Mouse (Mus musculus): ENCODE results near the gene Mlec.
"Not testable (repeated sequence)": the region's sequence is repeated elsewhere in the genome, so short reads cannot be mapped to it uniquely, and the experiment has no call there.

Mlec gene

DNA sequence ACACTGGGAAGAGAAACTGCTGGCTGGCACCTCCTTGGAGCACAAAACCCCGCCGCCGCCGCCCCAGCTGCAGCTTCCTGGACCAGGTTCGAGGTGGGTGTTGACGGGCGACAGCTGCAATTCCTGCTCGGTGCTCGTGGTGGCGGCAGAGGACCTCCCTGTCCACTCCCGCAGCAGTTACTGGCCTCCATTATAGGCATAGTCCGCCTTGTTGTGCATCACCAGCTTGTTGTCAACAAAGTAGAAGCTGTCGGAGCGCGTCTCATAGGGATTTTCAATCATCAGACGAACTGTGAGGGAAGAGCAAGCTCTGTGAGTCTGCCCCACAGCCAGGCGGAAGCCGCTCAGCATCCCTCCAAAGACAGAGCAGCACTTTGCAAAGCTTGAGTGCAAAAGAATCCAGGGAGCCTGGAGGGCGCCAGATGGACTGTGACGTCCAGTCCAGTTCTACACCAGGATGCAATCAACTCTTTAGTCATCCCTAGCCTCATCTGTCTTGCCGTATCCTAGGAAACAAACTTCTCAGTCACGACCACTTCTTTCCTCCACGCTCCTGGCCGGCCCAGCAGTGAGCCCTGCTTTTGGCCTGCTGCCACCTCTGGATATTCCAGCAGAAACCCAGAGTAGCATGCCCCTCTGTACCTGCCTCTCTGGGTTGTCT is 32.6 kb downstream of the Mlec start:
- peak; percentile 87 for DNase-seq (ENCODE audit: low spot score)

DNA sequence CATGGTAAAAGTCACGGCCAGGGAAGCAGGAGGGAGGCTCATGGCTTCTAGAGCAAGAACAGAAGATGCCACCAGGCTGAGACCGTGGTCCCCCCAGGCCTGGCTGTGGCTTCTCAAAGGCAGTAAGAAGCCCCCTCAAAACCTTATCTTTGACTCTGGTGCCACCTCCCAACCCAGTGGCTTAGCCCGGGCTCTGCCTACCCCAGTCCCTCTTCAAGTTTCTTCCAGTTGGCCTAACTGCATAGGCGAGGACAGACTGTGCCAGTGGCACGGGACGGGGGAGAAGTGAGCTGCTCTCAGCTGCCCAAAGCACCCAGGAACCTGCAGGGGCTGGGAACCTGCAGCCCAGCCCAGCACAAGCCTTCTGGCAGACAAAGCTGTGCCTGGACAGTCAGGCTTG is 33.3 kb downstream of the Mlec start:
- no peak for DNase-seq (ENCODE audit: low spot score)

DNA sequence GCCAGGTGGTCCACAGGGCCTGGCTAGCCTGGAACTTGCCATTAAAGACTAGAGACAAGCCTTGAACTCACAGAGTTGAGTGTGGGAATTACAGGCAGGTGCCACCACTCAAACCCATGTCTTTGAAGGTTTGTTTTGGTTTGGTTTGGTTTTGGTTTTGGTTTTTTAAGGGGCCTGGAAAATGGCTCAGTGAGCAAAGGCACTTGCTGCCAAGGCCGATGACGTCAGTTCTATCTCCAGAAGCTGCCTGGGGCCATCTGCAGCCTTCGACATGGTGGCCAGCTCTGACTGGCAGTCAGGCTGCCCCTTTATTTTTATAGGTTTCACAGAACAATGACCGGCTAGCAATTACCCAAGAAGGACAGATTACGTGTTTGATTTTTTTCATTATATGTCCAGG is 37.0 kb downstream of the Mlec start:
- DNase-seq (ENCODE audit: low spot score) = no peak

DNA sequence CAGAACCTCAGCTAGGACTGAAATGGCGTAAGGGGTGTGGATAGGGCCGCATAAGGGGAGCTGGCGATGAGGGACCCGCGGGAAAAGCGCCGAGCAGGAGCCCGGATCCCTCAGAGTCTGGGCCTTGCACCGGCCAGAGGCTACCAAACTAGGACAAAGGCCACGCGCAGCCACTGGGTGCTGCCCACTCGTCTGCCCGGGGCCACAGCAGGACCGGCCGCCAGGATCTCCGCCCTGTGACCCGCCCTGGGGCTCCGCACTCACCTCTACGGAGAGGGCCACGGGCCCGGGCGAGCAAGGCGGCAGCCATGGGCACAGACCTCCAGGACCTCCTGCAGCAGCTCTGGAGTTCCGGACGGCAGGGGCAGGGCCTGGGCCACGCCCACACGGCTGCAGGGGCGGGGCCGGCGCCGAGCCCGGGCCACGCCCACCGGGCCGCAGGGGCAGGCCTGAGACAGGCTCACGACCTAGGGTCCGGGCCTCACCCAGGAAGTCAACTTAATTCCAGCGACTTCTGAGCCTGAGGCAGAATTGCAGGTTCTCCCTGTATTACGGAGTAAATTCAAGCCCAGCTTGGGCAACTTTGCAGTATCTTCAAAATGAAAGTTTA is 38.9 kb downstream of the Mlec start, which contains the start of gene Acads:
Gene Acads, minus strand, starts transcription at position 386 of the 610 bp plus-strand sequence.
- DNase-seq (ENCODE audit: low spot score) = peak; percentile 87

DNA sequence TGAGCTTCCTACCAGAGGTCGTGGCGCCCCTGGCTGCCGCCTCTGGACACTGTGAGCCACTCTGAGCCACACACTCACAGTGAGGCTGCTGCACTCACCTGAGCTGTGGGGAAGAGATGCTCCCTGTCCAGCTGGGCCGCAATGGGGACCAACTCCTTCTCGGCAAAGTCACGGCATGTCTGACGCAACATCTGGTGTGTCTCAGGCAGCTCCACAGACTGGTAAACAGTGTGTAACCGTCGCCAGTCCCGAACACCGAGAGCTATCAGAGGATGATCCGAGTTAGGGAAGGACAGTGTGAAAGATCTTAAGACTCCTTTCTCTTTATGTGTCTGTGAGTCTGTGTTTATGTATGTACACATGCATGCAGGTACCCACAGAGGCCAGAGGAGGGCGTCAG is 40.5 kb downstream of the Mlec start:
- no peak for DNase-seq (ENCODE audit: low spot score)

DNA sequence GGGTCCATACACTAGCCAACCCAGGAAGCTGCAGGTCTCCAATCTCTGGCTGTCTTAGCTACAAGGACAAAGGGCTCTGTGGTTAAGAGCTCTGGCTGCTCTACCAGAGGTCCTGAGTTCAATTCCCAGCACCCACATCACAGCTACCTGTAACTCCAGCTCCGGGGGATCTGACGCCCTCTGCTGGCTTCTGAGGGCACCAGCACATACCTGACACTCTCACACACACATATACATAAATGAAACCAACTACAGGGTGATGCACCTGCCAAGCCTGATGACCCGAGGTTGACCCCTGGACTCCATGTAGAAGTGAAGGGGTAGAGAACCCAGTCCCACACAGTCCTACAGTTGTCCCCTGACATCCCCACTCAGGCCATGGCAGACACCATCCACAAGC is 41.6 kb downstream of the Mlec start:
- DNase-seq (ENCODE audit: low spot score) = no peak

DNA sequence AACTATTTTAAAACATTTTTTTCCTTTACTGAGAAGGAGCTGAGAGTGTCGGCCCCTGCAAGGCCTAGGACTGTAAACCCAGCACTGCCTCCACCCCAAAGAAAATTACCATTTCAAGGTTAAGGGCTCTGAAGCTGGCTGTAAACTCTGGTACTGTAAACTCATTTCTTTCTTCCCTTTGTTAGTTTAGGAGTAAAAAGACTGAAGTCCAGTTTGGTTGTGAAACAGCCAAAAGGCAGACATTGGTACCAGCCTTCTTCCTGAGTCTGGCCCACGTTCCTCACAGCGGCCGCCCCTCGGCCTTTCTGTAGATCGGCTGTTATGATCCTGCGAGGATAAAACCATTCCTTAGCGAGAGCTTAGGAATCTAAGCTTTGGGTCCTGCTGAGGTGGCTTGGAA is 43.5 kb downstream of the Mlec start:
- DNase-seq (ENCODE audit: low spot score) = no peak

DNA sequence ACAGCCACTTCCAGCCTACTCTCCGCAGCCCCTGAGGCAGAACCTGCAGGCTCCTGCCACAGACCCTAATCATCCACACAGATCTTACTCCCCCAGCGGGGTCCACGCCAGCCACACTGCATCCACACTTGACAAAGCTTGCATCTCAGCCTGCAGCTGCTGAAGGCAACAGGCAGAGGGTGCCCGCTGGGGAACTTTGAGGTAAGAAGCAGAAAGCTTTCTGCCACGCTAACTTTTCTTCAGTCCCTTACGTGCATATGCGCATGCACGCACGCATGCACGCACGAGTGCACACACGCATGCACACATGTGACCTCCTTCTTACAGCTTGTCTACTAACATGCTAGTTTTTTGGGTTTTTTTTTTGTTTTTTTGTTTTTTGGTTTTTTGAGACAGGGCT is 44.7 kb downstream of the Mlec start:
- no peak for DNase-seq (ENCODE audit: low spot score)

DNA sequence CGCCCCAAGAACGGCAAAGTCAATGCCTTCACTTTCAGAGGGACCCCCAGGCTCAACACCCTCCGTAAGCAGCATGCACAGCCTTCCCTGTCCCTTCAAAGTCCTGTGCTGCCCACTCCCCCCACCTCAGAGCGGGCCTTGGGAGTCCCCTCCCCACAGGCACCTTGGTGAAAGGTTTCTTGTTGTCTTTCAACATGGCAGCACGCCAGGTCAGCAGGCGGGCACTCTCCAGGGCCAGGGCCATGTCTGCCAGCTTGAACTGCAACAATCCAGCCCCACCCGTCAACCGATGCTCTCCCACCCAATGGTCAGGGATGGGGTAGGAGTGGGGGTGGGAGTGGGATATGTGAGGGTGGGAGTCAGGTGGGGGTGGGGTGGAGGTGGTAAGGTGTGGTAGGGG is 46.8 kb downstream of the Mlec start:
- no peak for DNase-seq (ENCODE audit: low spot score)

DNA sequence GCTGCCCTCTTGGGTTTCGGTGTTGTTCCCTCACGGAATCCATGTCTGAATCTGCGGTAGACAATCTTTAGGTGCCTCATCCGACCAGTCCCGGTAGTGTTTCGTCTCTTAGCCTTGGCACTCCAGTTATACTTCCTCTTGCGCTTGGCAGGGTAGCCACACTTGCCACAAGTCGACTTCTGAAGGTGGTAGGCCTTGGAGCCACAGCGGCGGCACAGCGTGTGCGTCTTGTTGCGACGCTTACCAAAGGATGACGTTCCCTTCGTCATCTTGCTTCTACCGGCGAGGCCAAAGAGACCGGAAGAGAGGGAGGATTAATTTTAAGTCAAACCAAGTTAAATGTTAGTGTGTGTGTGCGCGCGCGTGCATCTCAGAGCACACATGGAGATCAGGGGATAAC is 54.7 kb downstream of the Mlec start:
- not testable (repeated sequence) for DNase-seq (ENCODE audit: low spot score)

DNA sequence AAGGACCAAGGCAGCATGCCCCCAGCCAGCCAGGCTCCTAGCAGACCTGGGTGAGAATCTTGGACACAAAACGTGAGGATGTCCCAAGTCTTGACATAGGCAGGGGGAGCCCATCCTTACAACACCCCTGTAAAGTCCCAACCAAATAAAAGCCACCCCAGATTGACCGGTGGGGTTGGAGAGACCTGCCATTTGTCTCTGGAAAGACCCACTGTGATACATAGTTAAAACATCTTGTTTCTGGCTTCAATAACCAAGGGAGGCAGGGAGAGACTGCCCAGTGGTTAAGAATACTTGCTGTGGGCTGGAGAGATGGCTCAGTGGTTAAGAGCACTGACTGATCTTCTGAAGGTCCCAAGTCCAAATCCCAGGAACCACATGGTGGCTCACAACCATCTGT is 55.7 kb downstream of the Mlec start:
- DNase-seq (ENCODE audit: low spot score) = no peak

DNA sequence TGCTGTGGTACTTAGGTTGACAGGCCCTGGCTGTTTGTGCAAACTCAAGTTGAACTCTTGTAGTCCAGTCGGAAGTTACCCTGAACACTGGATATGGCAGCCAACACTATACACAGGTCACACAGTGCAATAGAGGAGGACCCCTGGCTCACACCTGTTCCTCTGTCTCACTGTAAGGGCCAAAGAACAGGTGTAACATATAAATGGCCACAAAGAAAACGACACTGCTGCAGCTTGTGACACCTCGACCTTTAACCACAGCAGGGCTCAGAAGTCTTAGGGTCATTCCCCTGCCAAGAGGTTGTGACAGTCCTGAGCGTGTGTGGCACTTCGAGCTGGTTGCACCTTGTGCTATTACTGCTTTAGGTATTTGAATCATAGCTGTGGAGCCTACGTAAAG is 57.5 kb downstream of the Mlec start:
- DNase-seq (ENCODE audit: low spot score) = no peak

DNA sequence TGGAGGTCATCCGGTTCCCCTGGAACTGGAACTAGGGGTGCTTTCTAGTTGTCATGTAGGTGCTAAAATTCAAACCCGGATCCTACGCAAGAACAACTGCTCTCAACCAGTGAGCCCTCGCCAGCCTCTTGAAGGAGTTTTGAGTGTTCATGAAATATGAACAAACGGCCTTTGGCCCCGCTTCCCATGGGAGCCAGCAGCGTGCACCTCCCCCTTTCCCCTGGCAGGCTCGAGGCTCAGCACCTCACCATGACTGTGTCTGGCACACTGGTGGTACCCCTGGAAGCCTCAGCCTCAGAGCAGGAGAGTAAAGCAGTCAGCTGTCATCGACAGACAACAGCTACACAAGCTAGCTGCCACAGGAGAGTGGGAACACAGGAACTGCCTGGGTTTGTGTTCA is 58.0 kb downstream of the Mlec start:
- no peak for DNase-seq (ENCODE audit: low spot score)

DNA sequence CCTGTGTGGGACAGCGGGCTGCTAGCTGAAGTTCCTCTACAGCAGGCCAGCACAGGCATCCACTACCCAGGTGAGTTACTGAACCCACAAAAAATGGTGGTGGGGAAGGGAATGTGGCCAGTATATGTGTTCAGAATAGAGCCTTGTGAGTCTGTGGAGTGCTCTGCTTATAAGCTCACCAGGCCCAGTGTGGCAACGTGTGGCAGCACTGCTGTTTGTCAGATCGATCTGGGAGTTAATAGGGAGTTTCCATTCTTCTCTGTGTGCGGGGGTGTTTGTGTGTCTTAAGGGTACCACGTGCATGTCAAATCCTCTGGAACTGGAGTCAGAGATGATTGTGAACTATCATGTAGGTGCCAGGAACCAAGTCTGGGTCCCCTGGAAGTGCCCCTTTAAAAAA is 58.4 kb downstream of the Mlec start:
- no peak for DNase-seq (ENCODE audit: low spot score)

DNA sequence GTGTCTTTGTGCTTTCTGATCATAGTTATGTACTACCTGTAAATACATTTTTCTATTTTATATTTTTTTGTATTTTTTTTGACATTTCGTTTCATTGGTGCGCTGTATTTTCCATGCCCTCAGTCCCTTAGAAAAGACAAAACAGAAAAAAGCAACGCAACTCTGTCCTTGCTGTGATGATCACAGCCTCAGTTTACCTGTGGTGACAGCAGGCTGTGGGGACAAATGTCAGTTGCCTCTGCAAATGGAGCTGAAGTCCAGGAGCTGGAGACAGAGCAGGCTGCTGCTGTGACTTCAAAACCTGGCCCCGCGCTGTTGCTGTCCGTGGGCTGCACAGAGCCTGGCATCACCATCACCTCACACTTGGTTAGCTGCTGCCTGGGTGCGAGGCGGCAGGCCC is 59.8 kb downstream of the Mlec start, which contains the start of gene Gm10401:
Gene Gm10401, minus strand, starts transcription at position 101 of the 400 bp plus-strand sequence.
- DNase-seq (ENCODE audit: low spot score) = no peak

All from retina, embryonic 14.5 days (tissue).